Mouse (Mus musculus): Measurements from ENCODE around the gene Pwwp2b. TPM values are rescaled to one million over a fixed set of nuclear protein-coding genes. Genes with fewer than 3 reads are reported as not detected.

Pwwp2b gene
- total and polyA plus RNA-seq, 3 experiments = 1.9 to 4.3 TPM; not detected in 1

- H3K4me1 ChIP-seq (ENCODE audit: control insufficient read depth in 1 of 2, insufficient read depth in 2 of 2, low read length in 2 of 2) = peaks cover 0 to 5% of the 10 kb centered on the region in 2 experiments; a peak in 3 of 4 replicates
- H3K27me3 ChIP-seq (ENCODE audit: control insufficient read depth in 1 of 2, insufficient read depth in 2 of 2, low read length in 2 of 2) = peaks cover 0 to 2% of the 10 kb centered on the region in 2 experiments; a peak in 2 of 4 replicates
- H3K27ac ChIP-seq (ENCODE audit: control insufficient read depth, low read depth, low read length) = no peak overlapping the region
- peaks cover 0 to 2% of the 10 kb centered on the region in 2 experiments; a peak in 1 of 4 replicates for H3K36me3 ChIP-seq (ENCODE audit: control insufficient read depth in 1 of 2, insufficient read depth in 2 of 2, low read length in 2 of 2)
- H3K4me3 ChIP-seq (ENCODE audit: control insufficient read depth in 1 of 2, insufficient read depth in 1 of 2, low read depth in 2 of 2, low read length in 2 of 2) = no peak overlapping the region
- H3K9me3 ChIP-seq (replicated peaks; ENCODE audit: insufficient read depth, low read length) = no peaks in the 10 kb centered on the region
- H3K79me2 ChIP-seq (ENCODE audit: control insufficient read depth, insufficient read depth, low read length, poor library complexity) = no peaks in the 10 kb centered on the region
- TF ChIP-seq HCFC1 (IDR thresholded peaks at IDR 0.05; ENCODE audit: low read depth, low read length) (no peak), ZKSCAN1 (IDR thresholded peaks at IDR 0.05; ENCODE audit: low read depth, low read length) (no peak), MEF2A (IDR thresholded peaks at IDR 0.05; ENCODE audit: extremely low read depth, insufficient replicate concordance, low read depth, low read length, poor library complexity, severe bottlenecking) (no peak), RCOR1 (IDR thresholded peaks at IDR 0.05; ENCODE audit: low read depth, low read length) (no peak), TBP (IDR thresholded peaks at IDR 0.05; ENCODE audit: low read depth, low read length) (no peak), MAZ (IDR thresholded peaks at IDR 0.05; ENCODE audit: low read depth, low read length) (no peak), GABPA (IDR thresholded peaks at IDR 0.05; ENCODE audit: low read depth, low read length) (no peak), MAFK (IDR thresholded peaks at IDR 0.05; ENCODE audit: borderline replicate concordance, low read depth, low read length) (no peak), ZMIZ1 (IDR thresholded peaks at IDR 0.05; ENCODE audit: low read depth, low read length) (no peak), MYB (IDR thresholded peaks at IDR 0.05; ENCODE audit: low read depth, low read length) (no peak), MAX (IDR thresholded peaks at IDR 0.05; ENCODE audit: low read length) (no peak), SIN3A (IDR thresholded peaks at IDR 0.05; ENCODE audit: low read length) (no peak), ZC3H11A (IDR thresholded peaks at IDR 0.05; ENCODE audit: low read depth, low read length) (no peak), MYC (IDR thresholded peaks at IDR 0.05; ENCODE audit: low read depth, low read length) (no peak), POLR2AphosphoS5 (IDR thresholded peaks at IDR 0.05; ENCODE audit: borderline replicate concordance, low read depth, low read length) (no peak), E2F4 (IDR thresholded peaks at IDR 0.05; ENCODE audit: borderline replicate concordance, low read depth, low read length) (no peak), ETS1 (IDR thresholded peaks at IDR 0.05; ENCODE audit: low read depth, low read length) (no peak), MXI1 (IDR thresholded peaks at IDR 0.05; ENCODE audit: low read depth, low read length) (no peak), NELFE (IDR thresholded peaks at IDR 0.05; ENCODE audit: low read depth, low read length) (no peak), EP300 (IDR thresholded peaks at IDR 0.05; ENCODE audit: low read depth in 1 of 2, low read length in 2 of 2) (no peak)
- no peak overlapping the region for H3K9ac ChIP-seq (ENCODE audit: control insufficient read depth, low read depth, low read length, poor library complexity, severe bottlenecking)
- DNase-seq (ENCODE audit: low read depth, low spot score) = no peak
These were observed 25.9 kb upstream of the Pwwp2b start for GRCm38 (mm10) chr7:139222341-139222740.

- no peak overlapping the region for H3K27ac ChIP-seq (ENCODE audit: control insufficient read depth, low read depth, low read length)
- H3K4me3 ChIP-seq (ENCODE audit: control insufficient read depth in 1 of 2, insufficient read depth in 1 of 2, low read depth in 2 of 2, low read length in 2 of 2) = no peak overlapping the region
- TF ChIP-seq SIN3A (IDR thresholded peaks at IDR 0.05; ENCODE audit: low read length) (no peak), MAX (IDR thresholded peaks at IDR 0.05; ENCODE audit: low read length) (no peak), CHD1 (IDR thresholded peaks at IDR 0.05; ENCODE audit: low read depth, low read length) (no peak), EP300 (IDR thresholded peaks at IDR 0.05; ENCODE audit: low read depth in 1 of 2, low read length in 2 of 2) (no peak), RAD21 (IDR thresholded peaks at IDR 0.05; ENCODE audit: low read depth, low read length) (no peak), CHD2 (IDR thresholded peaks at IDR 0.05; ENCODE audit: low read length) (no peak), MAFK (IDR thresholded peaks at IDR 0.05; ENCODE audit: borderline replicate concordance, low read depth, low read length) (no peak), BHLHE40 (IDR thresholded peaks at IDR 0.05; ENCODE audit: borderline replicate concordance, low read depth, low read length) (no peak), ZKSCAN1 (IDR thresholded peaks at IDR 0.05; ENCODE audit: low read depth, low read length) (no peak), E2F4 (IDR thresholded peaks at IDR 0.05; ENCODE audit: borderline replicate concordance, low read depth, low read length) (no peak), MYB (IDR thresholded peaks at IDR 0.05; ENCODE audit: low read depth, low read length) (no peak), MYC (IDR thresholded peaks at IDR 0.05; ENCODE audit: low read depth, low read length) (no peak), ZNF384 (IDR thresholded peaks at IDR 0.05; ENCODE audit: low read depth, low read length) (no peak), GATA1 (IDR thresholded peaks at IDR 0.05; ENCODE audit: low read depth, low read length) (no peak), POLR2AphosphoS2 (IDR thresholded peaks at IDR 0.05; ENCODE audit: low read length) (no peak), TCF12 (IDR thresholded peaks at IDR 0.05; ENCODE audit: low read depth, low read length) (no peak), USF1 (IDR thresholded peaks at IDR 0.05; ENCODE audit: low read depth, low read length) (no peak), ELF1 (IDR thresholded peaks at IDR 0.05; ENCODE audit: low read depth, low read length) (no peak)
- H3K4me1 ChIP-seq (ENCODE audit: control insufficient read depth in 1 of 2, insufficient read depth in 2 of 2, low read length in 2 of 2) = no peaks in the 10 kb centered on the region
- no peaks in the 10 kb centered on the region for H3K79me2 ChIP-seq (ENCODE audit: control insufficient read depth, insufficient read depth, low read length, poor library complexity)
- H3K36me3 ChIP-seq (ENCODE audit: control insufficient read depth in 1 of 2, insufficient read depth in 2 of 2, low read length in 2 of 2) = no peaks in the 10 kb centered on the region
- no peak overlapping the region for H3K9ac ChIP-seq (ENCODE audit: control insufficient read depth, low read depth, low read length, poor library complexity, severe bottlenecking)
- no peaks in the 10 kb centered on the region for H3K9me3 ChIP-seq (replicated peaks; ENCODE audit: insufficient read depth, low read length)
- H3K27me3 ChIP-seq (ENCODE audit: control insufficient read depth in 1 of 2, insufficient read depth in 2 of 2, low read length in 2 of 2) = peaks cover 0 to 4% of the 10 kb centered on the region in 2 experiments; a peak in 1 of 4 replicates
- no peak for DNase-seq (ENCODE audit: low read depth, low spot score)
These were observed 24.2 kb upstream of the Pwwp2b start for GRCm38 (mm10) chr7:139224070-139224469.

All from MEL (cell line).